Mouse (Mus musculus) embryonic facial prominence, embryonic 15.5 days (tissue): ENCODE data around the gene Arih2. TPM values are rescaled to one million over a fixed set of nuclear protein-coding genes. Genes with fewer than 3 reads are reported as not detected.

Experiments
- ATAC-seq: fragments of 200-750 bp; cut with Nextera tagmentation; 2 replicates; pipeline ENCODE4 v1.8.0; 2017; ENCODE audit warnings: low read depth, moderate TSS enrichment; ENCODE audit not compliant: insufficient number of reproducible peaks, low FRiP score, low TSS enrichment
- H3K27ac ChIP-seq: fragments of 300-500 bp; sonication (generic); replicated peaks from 2 replicates; pipeline ENCODE4 v1.5.1; 2015; ENCODE audit warnings: mild to moderate bottlenecking, inconsistent platforms
- H3K27me3 ChIP-seq: fragments of 300-500 bp; sonication (generic); 2 replicates; pipeline ENCODE4 v1.6.1; 2015; ENCODE audit warnings: inconsistent platforms
- H3K36me3 ChIP-seq: fragments of 300-500 bp; sonication (generic); 2 replicates; pipeline ENCODE4 v1.6.1; 2015; ENCODE audit warnings: mild to moderate bottlenecking, inconsistent platforms
- H3K4me1 ChIP-seq: fragments of 300-500 bp; sonication (generic); 2 replicates; pipeline ENCODE4 v1.6.1; 2015; ENCODE audit warnings: inconsistent platforms
- H3K4me2 ChIP-seq: fragments of 300-500 bp; sonication (generic); replicated peaks from 2 replicates; pipeline ENCODE4 v1.6.1; 2015; ENCODE audit warnings: mild to moderate bottlenecking, inconsistent platforms
- H3K4me3 ChIP-seq: fragments of 300-500 bp; sonication (generic); replicated peaks from 2 replicates; pipeline ENCODE4 v1.5.1; 2015; ENCODE audit warnings: mild to moderate bottlenecking, inconsistent platforms
- H3K9ac ChIP-seq: fragments of 300-500 bp; sonication (generic); 2 replicates; pipeline ENCODE4 v1.6.1; 2015; ENCODE audit warnings: inconsistent platforms
- H3K9me3 ChIP-seq: fragments of 300-500 bp; sonication (generic); replicated peaks from 2 replicates; pipeline ENCODE4 v1.6.1; 2016; ENCODE audit warnings: inconsistent platforms
- WGBS: fragments of 180-500 bp; shearing (Covaris S2); methylation state at CpG from one replicate; pipeline ENCODE4 v1.1.7; 2015; 5-methylcytosine and 5-hydroxymethylcytosine counted together
- polyA plus RNA-seq: library from polyadenylated mRNA; unstranded; fragments of >200 nt; fragmentation: Nextera tagmentation; extraction: Ambion mirVana; gene quantifications from 2 replicates; pipeline ENCODE4 v1.2.1, GENCODE M21; 2015

The Arih2 gene
- polyA plus RNA-seq, 1 experiment from 2014 or later, result 49.5 TPM

DNA sequence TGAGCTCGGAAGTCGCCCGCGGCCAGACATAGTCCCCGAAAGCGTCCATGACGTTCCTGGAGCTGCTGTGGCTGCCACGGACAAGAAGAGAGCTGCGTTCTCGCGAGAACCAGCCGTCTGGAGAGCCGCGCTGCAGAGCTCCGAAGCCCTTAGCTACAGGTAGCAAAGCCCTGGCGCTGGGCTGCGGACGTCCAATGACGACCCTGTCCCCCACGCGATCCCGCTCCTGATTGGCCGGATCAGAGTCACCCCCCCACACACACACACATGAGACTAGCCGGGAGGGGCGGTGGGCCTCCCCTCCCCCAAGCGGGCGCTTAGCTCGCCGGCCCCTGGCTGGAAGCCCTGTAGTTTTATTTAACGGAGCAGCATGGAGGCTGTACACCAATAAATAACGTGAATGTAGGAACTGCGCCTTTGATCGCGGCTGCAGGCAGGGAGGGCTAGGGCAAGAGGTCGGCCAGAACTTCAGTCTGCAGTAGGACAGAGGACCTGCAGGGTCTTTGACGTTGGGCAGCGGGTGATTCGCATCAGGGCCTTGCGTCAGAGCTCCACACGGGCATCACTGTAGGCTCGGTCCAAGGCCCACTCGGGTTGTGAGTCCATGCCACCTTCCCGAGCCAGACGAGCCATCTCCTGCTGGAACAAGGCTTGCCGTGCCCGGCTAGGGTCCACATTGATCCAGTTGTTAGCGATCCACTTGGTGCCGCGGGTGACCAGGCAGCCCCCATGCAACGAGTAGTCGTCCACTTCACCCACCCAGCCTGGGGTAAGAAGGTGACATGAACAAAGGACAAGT is 70.4 kb downstream of the Arih2 start, which contains the start of gene Wdr6:
Wdr6 (minus strand) TSS at position 195 of the 799 bp plus-strand sequence.
- H3K27me3 ChIP-seq, result no peaks in the 10 kb centered on the region
- no peaks in the 10 kb centered on the region for H3K9me3 ChIP-seq
- peak within 1 kb of the TSS; percentile 75 for H3K4me3 ChIP-seq
- H3K36me3 ChIP-seq, result peaks cover 25% of the 10 kb centered on the region
- peaks cover 43% of the 10 kb centered on the region for H3K4me1 ChIP-seq
- ATAC-seq, result peak; percentile 97
- peak within 1 kb of the TSS; percentile 72 for H3K9ac ChIP-seq
- H3K27ac ChIP-seq, result peak within 1 kb of the TSS; percentile 94
- peak within 1 kb of the TSS; percentile 80 for H3K4me2 ChIP-seq
- WGBS, result 6% methylated on average over 51 of the region's 51 CpGs

DNA sequence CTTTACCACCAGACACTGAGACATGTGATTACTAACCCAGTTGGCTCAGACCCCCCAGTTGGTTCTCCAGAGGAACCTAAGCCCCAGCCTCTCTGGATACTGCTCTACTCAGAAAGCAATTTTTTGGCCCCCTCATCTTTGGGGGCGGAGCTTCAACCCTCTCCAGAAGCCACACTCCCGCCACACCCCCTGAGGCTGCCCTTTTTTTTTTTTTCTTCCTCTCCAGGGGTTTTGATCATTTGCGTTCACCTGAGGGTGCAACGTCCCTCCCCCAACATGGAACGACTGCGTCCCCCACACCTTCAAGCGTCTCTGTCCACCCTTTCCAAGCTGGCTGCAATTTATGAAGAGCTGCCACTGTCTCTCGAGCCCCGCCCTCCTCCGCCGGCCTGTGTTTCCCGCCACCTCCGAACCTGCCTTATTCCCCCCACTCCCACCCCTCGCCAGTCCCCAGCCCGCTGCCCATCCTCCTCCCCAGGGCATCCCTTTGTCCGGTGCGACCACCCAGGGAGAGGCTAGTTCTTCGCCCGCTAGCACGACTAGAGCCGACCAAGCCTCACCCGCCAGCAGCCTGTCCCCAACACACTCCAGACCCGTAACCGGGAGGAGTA is 71.1 kb downstream of the Arih2 start:
- H3K4me3 ChIP-seq, result peak overlapping the region; percentile 75
- H3K4me1 ChIP-seq, result peaks cover 44% of the 10 kb centered on the region
- peak; percentile 9; the same call in 1 of the 2 replicates for ATAC-seq
- no peaks in the 10 kb centered on the region for H3K27me3 ChIP-seq
- 1% methylated on average over 24 of the region's 24 CpGs for WGBS
- peak overlapping the region; percentile 94 for H3K27ac ChIP-seq
- H3K4me2 ChIP-seq, result peak overlapping the region; percentile 80
- H3K36me3 ChIP-seq, result peaks cover 32% of the 10 kb centered on the region
- peak overlapping the region; percentile 72 for H3K9ac ChIP-seq
- no peaks in the 10 kb centered on the region for H3K9me3 ChIP-seq

DNA sequence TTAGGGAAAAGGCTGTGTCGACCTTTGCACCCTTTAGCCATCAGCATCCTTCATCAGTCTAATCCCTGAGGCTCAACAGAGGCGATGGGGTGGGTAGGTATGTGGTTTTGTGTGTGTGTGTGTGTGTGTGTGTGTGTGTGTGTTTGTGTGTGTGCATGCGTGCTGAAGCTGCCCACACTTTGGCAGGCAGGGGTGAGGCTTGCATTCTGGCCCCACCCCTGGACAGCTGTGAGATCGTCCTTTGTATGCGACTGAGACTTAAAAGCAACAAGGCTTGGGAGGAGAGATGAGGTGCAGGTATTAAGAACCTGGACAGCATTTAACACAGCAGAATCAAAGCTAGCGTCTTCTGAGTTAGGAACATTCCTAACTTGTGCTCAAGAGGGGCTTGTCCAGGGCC is 72.2 kb downstream of the Arih2 start:
- WGBS, result 37% methylated on average over 6 of the region's 6 CpGs
- no peak overlapping the region for H3K9ac ChIP-seq
- H3K36me3 ChIP-seq, result peaks cover 42% of the 10 kb centered on the region
- no peaks in the 10 kb centered on the region for H3K27me3 ChIP-seq
- H3K4me1 ChIP-seq, result peaks cover 44% of the 10 kb centered on the region
- ATAC-seq, result no peak
- 0 out of 2 replicates have a peak overlapping the region, but pooled peaks have one; percentile 94 for H3K27ac ChIP-seq
- peak overlapping the region; percentile 75 for H3K4me3 ChIP-seq
- no peaks in the 10 kb centered on the region for H3K9me3 ChIP-seq
- peak overlapping the region; percentile 80 for H3K4me2 ChIP-seq

DNA sequence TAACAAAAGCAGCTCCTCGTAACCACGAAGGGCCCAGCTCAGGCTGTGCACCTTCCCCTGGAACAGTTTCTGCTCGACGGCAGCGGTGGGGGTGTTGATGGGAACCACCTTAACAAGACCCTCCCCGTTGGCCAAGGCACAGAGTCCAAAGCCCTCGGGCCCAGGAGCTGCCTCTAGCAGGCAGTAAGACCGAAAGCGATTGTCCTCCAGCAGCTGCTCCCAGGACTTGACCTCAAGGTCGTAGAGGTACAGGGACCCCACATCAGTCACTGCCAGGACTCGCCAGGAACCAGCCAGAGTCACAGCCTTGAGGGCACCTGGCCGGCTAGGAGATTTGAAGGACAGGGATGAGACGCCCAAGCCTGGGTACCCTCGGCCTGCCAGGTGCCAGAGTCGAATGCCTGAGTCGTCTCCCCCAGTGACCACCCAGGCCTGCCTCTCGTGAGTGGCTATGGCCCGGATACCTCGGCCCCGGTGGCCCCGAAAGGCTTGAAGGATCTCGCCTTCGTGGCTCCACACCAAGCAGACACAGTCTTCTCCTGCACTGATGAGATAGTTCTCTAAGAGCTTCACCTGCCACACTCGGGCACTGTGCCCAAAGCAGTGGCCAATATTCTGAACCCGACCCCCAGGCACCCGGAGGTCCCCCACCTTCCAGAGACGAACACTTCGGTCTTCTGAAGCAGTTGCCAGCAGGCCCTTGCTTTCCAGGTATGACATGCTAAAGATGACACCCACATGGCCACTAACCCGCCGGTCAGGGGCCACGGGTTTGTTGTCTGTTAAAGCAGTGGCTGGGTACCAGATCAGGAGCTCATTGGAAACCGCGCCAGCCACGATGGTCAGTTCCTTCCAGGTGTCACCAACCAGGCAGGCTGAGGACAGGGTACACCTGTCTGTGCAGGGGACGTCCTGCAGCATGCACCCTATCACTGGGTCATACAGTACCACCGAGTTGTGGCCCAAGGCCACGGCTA is 73.6 kb downstream of the Arih2 start:
- Histone ChIP-seq H3K9ac (no peak overlapping the region), H3K9me3 (no peaks in the 10 kb centered on the region), H3K36me3 (peaks cover 53% of the 10 kb centered on the region), H3K27ac (no peak overlapping the region), H3K4me1 (peaks cover 47% of the 10 kb centered on the region), H3K27me3 (no peaks in the 10 kb centered on the region), H3K4me3 (no peak overlapping the region), H3K4me2 (no peak overlapping the region)
- ATAC-seq, result no peak
- 87% methylated on average over 37 of the region's 37 CpGs for WGBS

DNA sequence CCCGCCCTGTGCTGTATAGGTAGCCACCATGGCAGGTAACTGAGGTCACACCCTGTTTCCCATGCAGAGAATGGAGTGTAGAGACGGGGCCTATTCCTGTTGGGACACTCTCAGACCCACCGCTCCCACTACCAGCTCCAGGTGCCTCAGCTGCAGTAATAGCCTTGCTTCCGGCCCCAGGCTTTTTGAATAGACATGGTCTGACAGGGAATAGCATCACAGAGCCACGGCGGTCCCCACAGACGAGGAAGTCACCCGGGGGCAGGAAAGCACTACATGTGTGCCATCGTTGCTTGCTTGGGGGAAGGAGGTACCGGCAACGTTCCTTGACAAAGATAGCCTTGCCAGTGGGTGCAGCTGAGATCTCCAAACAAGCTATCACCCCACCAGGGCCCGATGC is 74.3 kb downstream of the Arih2 start:
- WGBS, result 81% methylated on average over 12 of the region's 12 CpGs
- no peak overlapping the region for H3K4me3 ChIP-seq
- no peaks in the 10 kb centered on the region for H3K9me3 ChIP-seq
- H3K4me1 ChIP-seq, result peaks cover 53% of the 10 kb centered on the region
- no peak for ATAC-seq
- H3K27ac ChIP-seq, result no peak overlapping the region
- no peak overlapping the region for H3K9ac ChIP-seq
- H3K4me2 ChIP-seq, result no peak overlapping the region
- peaks cover 53% of the 10 kb centered on the region for H3K36me3 ChIP-seq
- H3K27me3 ChIP-seq, result no peaks in the 10 kb centered on the region

DNA sequence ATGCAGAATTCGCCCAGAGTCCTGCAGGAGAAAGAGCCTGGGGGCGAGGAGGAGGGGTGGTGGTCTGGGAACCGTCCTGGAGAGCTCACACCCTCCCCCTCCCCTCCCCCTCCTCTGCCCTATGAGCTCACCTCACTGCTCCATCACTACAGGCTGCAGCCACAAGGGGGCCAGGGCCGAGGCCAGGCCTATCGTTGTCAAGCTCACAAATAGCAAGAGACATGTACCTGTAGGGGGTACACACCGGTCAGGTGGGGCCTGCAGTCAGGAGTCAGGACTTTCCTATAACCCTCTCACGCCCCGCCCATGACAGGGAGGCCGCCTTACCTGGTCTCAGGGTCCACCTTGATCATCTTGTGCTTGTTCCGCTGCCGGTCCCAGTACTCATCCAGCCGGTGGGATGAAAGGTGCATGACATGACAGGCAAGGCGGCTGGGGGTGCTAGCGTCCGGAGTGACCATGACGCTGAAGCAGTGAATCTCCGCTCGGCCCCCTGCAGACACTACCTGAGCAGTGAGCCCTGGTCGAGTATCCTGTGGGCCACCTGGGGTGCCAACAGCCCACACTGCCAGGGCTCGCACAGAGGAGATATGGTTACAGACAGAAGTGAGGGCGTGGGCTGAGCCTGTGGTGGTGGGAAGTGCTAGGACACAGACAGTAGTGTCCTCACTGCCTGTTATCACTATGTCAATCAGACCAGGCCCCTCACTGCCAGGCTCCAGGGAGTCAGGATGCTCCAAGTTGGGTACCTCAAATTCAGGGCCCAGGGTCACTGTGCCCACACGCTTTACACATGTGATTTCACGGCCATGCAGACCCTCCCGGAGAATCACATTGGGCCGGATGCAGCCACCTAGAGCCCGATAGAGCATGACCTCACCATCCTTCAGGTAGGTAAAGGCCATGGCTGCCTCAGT is 75.2 kb downstream of the Arih2 start:
- no peak for ATAC-seq
- H3K4me2 ChIP-seq, result no peak overlapping the region
- no peaks in the 10 kb centered on the region for H3K27me3 ChIP-seq

DNA sequence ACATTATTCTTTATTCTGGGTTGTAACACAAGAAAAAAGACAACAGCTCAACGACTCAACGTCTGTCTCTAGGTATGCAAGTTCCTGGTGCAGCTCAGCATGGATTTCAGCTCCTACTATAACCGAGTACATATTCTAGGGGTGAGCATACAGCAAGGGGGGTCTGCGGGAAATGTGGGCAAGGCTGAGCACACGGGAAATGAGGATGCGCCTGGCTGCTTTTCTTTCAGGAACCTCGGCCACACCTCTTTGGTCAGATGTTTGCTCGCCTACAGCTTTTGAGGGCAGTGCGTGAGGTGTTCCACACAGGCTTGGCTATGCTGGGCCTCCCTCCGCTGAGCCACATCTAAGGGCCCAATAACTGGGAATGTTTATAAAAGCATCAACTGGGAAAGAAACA is 76.9 kb downstream of the Arih2 start:
- WGBS, result 81% methylated on average over 10 of the region's 10 CpGs
- no peaks in the 10 kb centered on the region for H3K27me3 ChIP-seq
- no peak overlapping the region for H3K4me3 ChIP-seq
- no peak overlapping the region for H3K4me2 ChIP-seq
- H3K9me3 ChIP-seq, result no peaks in the 10 kb centered on the region
- no peak for ATAC-seq
- peaks cover 53% of the 10 kb centered on the region for H3K36me3 ChIP-seq
- H3K27ac ChIP-seq, result no peak overlapping the region
- H3K9ac ChIP-seq, result no peak overlapping the region
- peaks cover 57% of the 10 kb centered on the region for H3K4me1 ChIP-seq

More for the DNA sequence above, 75.2 kb downstream of the Arih2 start:
- Histone ChIP-seq H3K9me3 (no peaks in the 10 kb centered on the region), H3K4me3 (no peak overlapping the region), H3K27ac (no peak overlapping the region), H3K4me1 (peaks cover 52% of the 10 kb centered on the region), H3K36me3 (peaks cover 53% of the 10 kb centered on the region), H3K9ac (no peak overlapping the region)
- 53% methylated on average over 26 of the region's 26 CpGs for WGBS

DNA sequence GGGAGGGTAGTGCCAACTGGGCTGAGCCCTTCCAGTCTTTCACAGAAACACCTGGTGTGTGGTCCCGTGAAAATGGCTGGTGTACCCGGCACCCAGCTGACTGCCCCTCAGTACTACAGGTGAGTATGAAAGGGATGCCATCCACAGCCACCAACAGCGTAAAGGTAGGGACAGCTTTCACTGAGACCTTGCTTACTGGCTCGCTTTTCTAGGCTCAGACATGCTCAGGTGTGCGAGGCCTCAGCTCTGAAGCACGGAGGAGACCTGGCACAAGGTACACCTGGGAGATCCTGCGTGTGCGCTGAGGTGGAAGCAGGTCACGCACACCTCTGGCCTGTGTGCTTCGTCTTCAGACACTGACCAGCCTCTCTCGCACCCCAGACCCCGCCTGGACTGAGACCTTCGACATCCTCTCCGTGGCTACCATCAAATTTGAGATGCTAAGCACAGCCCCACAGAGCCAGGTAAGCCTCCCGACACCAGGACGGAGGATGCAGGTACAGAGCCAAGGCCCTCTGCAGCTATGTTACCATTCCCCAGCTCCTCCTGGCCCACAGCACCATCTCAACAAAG is 77.7 kb downstream of the Arih2 start:
- 93% methylated on average over 16 of the region's 16 CpGs for WGBS
- Histone ChIP-seq H3K36me3 (peaks cover 53% of the 10 kb centered on the region), H3K27ac (no peak overlapping the region), H3K4me2 (no peak overlapping the region), H3K4me3 (no peak overlapping the region), H3K9me3 (no peaks in the 10 kb centered on the region), H3K9ac (no peak overlapping the region), H3K27me3 (no peaks in the 10 kb centered on the region), H3K4me1 (peaks cover 48% of the 10 kb centered on the region)
- no peak for ATAC-seq

DNA sequence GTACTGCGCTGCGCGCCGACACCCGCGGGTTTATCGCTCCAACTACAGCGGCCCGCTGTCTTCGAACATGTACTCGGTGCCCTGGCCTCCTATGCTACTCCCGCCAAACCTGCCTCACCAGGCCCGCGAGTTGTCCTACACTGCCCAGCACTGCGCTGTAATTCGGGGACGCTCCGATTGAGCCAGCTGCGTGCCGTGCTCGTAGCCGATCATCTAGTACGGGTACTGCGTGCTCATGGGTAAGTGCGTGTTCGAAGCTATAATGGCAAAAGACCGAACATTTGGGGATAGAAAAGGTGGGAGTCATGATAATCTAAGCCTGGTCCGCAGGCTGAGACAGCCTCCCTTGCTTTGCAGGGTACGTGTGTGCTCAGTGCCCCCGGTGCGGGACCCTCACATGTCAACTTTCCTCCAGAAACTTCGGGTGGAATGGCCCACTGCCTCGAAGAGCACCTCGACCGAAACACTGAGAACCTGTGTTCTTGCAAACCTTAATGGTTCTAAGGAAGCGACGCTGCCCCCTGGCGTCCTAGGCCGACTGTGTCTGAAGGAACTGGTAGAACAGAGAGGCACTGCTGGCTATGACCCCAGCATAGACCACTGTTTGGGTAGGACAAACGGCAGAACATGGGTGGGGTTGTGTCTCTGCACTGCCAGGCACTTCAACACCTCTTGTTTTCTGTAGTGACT is 78.8 kb downstream of the Arih2 start:
- H3K27me3 ChIP-seq, result no peaks in the 10 kb centered on the region
- H3K4me3 ChIP-seq, result peak overlapping the region; percentile 69
- 2% methylated on average over 40 of the region's 40 CpGs for WGBS
- peaks cover 49% of the 10 kb centered on the region for H3K36me3 ChIP-seq
- ATAC-seq, result no peak
- no peaks in the 10 kb centered on the region for H3K9me3 ChIP-seq
- H3K4me1 ChIP-seq, result peaks cover 47% of the 10 kb centered on the region
- H3K4me2 ChIP-seq, result peak overlapping the region; percentile 96
- peak overlapping the region; percentile 48 for H3K9ac ChIP-seq
- peak overlapping the region; percentile 68 for H3K27ac ChIP-seq
